Mouse (Mus musculus): Measurements from ENCODE around the gene Dusp14. TPM values are rescaled to one million over a fixed set of nuclear protein-coding genes. Genes with fewer than 3 reads are reported as not detected.

Dusp14 gene
- polyA plus RNA-seq, 1 experiment from 2014 or later = 16.0 TPM

DNA sequence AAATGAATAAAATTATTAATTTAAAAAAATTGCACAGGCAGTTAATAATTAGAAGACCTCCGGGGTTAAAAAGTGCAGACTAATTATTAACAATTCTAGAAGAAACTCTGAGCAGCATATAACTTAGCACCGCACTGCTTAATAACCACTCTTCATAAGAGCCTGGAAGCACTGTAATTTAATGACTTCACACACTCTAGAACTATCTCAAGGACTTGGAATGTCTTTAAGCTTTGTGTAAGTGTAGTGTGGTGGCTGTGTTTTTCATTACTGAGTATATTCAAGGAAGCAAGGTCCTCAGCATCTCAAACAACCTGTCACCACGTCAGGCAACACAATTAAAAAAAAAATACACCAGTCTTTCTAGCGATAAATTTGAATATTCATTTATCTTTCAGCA lies 26.0 kb upstream of the Dusp14 start:
- H3K9ac ChIP-seq (ENCODE audit: low read length) = no peak overlapping the region
- H3K27me3 ChIP-seq (replicated peaks; ENCODE audit: control insufficient read depth, insufficient read depth, low read length) = no peaks in the 10 kb centered on the region
- H3K4me1 ChIP-seq (replicated peaks; ENCODE audit: control insufficient read depth, insufficient read depth, low read length) = no peaks in the 10 kb centered on the region
- WGBS = 82% methylated on average over 4 of the region's 4 CpGs
- ATAC-seq (replicated peaks; ENCODE audit: low FRiP score, low TSS enrichment, low read depth) (no peak), DNase-seq (ENCODE audit: low spot score) (no peak)
- no peak overlapping the region for H3K27ac ChIP-seq (ENCODE audit: low read depth)
- H3K4me3 ChIP-seq (ENCODE audit: low read depth, low read length) = no peak overlapping the region
- peaks cover 72% of the 10 kb centered on the region for H3K36me3 ChIP-seq (ENCODE audit: control insufficient read depth, insufficient read depth, low read length)
- H3K4me2 ChIP-seq (ENCODE audit: low read length) = no peak overlapping the region
- no peaks in the 10 kb centered on the region for H3K9me3 ChIP-seq (ENCODE audit: control insufficient read depth, low read length)

DNA sequence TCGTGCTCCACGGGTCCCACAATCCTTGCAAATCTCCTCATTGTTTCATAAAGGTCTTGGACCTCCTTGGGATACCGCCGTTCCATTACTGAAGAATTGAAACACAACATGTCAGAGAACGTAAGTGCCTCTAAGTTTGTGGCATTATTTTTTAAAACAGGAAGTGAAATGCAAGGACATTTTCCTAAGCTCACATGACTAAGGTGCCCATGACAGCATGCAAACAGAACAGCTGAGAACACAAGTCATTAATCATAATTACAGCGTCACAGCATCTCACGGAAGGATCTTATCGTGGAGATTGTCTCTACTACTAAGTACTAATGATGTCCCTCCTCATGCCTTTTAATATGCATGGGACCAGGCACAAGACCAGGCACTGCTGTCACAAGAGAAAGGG lies 21.5 kb upstream of the Dusp14 start:
- no peak overlapping the region for H3K4me3 ChIP-seq (ENCODE audit: low read depth, low read length)
- peaks cover 82% of the 10 kb centered on the region for H3K36me3 ChIP-seq (ENCODE audit: control insufficient read depth, insufficient read depth, low read length)
- H3K9me3 ChIP-seq (ENCODE audit: control insufficient read depth, low read length) = no peaks in the 10 kb centered on the region
- ATAC-seq (replicated peaks; ENCODE audit: low FRiP score, low TSS enrichment, low read depth) (no peak), DNase-seq (ENCODE audit: low spot score) (no peak)
- WGBS = 90% methylated on average over 8 of the region's 8 CpGs
- no peaks in the 10 kb centered on the region for H3K27me3 ChIP-seq (replicated peaks; ENCODE audit: control insufficient read depth, insufficient read depth, low read length)
- H3K9ac ChIP-seq (ENCODE audit: low read length) = no peak overlapping the region
- H3K4me2 ChIP-seq (ENCODE audit: low read length) = no peak overlapping the region
- no peaks in the 10 kb centered on the region for H3K4me1 ChIP-seq (replicated peaks; ENCODE audit: control insufficient read depth, insufficient read depth, low read length)
- no peak overlapping the region for H3K27ac ChIP-seq (ENCODE audit: low read depth)

DNA sequence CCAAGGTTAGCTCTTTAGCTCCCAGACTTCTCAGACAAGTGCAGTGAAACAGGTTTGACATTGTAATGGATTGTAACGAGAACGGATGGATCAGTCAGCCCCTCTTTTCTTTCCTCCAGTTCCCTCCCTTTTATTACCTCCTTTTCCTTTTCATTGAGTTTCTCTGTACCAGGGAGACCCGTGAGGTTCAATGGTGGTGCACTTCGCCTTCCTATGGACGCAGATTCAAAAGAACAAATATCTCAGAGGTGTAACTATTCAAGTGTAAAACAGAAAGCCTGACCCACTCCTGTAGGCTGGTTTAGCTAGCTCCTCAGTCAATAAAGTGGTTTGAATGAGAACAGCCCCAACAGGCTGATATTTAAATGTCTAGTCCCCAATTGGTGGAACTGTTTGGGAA lies 12.8 kb upstream of the Dusp14 start:
- Histone ChIP-seq H3K27me3 (replicated peaks; ENCODE audit: control insufficient read depth, insufficient read depth, low read length) (no peaks in the 10 kb centered on the region), H3K27ac (ENCODE audit: low read depth) (no peak overlapping the region), H3K4me2 (ENCODE audit: low read length) (no peak overlapping the region), H3K4me3 (ENCODE audit: low read depth, low read length) (no peak overlapping the region), H3K9me3 (ENCODE audit: control insufficient read depth, low read length) (no peaks in the 10 kb centered on the region), H3K4me1 (replicated peaks; ENCODE audit: control insufficient read depth, insufficient read depth, low read length) (no peaks in the 10 kb centered on the region), H3K9ac (ENCODE audit: low read length) (no peak overlapping the region), H3K36me3 (ENCODE audit: control insufficient read depth, insufficient read depth, low read length) (peaks cover 61% of the 10 kb centered on the region)
- DNase-seq (ENCODE audit: low spot score) (no peak), ATAC-seq (replicated peaks; ENCODE audit: low FRiP score, low TSS enrichment, low read depth) (no peak)
- 94% methylated on average over 5 of the region's 5 CpGs for WGBS

DNA sequence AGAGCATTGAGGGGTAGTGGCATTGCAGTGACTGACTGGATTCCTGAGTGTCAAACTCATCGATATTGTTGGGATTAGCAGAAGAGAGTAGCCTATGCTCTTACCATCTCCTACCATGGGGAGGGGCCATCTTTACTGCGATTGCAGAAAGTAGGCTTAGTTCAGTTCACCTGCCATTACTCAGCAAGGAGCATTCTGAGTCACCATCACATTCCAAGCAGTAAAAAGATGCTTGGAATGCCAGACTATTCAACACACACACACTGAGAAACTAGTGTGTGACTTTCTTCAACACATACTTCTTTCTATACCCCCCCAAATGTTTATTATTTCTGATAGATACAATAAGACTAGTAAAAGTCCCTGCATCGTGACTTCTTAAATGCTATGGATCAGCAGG lies 11.3 kb upstream of the Dusp14 start:
- no peaks in the 10 kb centered on the region for H3K4me1 ChIP-seq (replicated peaks; ENCODE audit: control insufficient read depth, insufficient read depth, low read length)
- H3K4me2 ChIP-seq (ENCODE audit: low read length) = no peak overlapping the region
- DNase-seq (ENCODE audit: low spot score) (no peak), ATAC-seq (replicated peaks; ENCODE audit: low FRiP score, low TSS enrichment, low read depth) (no peak)
- no peaks in the 10 kb centered on the region for H3K9me3 ChIP-seq (ENCODE audit: control insufficient read depth, low read length)
- no peak overlapping the region for H3K27ac ChIP-seq (ENCODE audit: low read depth)
- peaks cover 46% of the 10 kb centered on the region for H3K36me3 ChIP-seq (ENCODE audit: control insufficient read depth, insufficient read depth, low read length)
- no peaks in the 10 kb centered on the region for H3K27me3 ChIP-seq (replicated peaks; ENCODE audit: control insufficient read depth, insufficient read depth, low read length)
- WGBS = 82% methylated on average over 3 of the region's 3 CpGs
- H3K9ac ChIP-seq (ENCODE audit: low read length) = no peak overlapping the region
- H3K4me3 ChIP-seq (ENCODE audit: low read depth, low read length) = no peak overlapping the region

DNA sequence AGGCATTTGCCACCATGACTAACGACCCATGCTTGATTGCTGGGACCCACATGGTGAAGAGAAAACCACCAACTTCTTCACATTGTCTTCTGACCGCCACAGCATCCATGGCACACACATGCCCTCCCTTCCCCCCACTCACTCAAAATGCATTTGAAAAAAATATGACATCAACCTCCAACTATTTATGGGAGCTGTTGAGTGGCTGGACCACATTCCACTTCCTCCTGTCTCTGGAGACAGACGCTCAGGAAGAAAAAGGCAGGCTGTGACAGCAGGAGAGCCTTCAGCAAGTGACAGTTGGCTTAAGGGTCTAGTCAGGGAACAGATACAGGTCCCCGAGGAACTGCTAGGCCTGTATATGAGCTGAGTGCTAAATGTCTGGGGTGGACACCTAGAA lies 10.8 kb upstream of the Dusp14 start:
- Histone ChIP-seq H3K9ac (ENCODE audit: low read length) (no peak overlapping the region), H3K36me3 (ENCODE audit: control insufficient read depth, insufficient read depth, low read length) (peaks cover 41% of the 10 kb centered on the region), H3K4me2 (ENCODE audit: low read length) (no peak overlapping the region), H3K27ac (ENCODE audit: low read depth) (no peak overlapping the region), H3K4me1 (replicated peaks; ENCODE audit: control insufficient read depth, insufficient read depth, low read length) (no peaks in the 10 kb centered on the region), H3K27me3 (replicated peaks; ENCODE audit: control insufficient read depth, insufficient read depth, low read length) (no peaks in the 10 kb centered on the region), H3K4me3 (ENCODE audit: low read depth, low read length) (no peak overlapping the region), H3K9me3 (ENCODE audit: control insufficient read depth, low read length) (no peaks in the 10 kb centered on the region)
- no peak for DNase-seq (ENCODE audit: low spot score)
- WGBS = 77% methylated on average over 4 of the region's 4 CpGs
- ATAC-seq (replicated peaks; ENCODE audit: low FRiP score, low TSS enrichment, low read depth) = 0 out of 2 replicates have a peak, but pooled peaks have one; percentile 15

DNA sequence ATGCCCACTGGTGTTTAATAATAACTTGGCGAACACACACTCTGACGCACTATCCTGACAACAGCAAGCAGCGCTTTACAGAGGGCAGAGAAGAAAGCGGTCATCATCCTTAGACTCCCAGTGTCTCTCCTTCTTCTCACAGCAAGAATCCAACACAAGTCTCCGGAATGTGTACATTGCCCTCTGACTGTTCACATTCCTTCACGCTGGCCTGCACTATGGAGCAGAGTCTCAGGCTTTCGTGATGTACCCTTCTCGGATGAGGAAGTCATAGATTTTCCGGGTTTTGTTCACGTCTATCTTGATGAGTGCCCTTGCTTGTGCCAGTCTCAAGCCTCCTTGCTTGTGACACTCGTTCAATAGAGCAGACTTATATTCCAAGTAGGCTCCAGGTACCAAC lies 10.3 kb upstream of the Dusp14 start:
- H3K4me2 ChIP-seq (ENCODE audit: low read length) = no peak overlapping the region
- H3K36me3 ChIP-seq (ENCODE audit: control insufficient read depth, insufficient read depth, low read length) = peaks cover 39% of the 10 kb centered on the region
- ATAC-seq (replicated peaks; ENCODE audit: low FRiP score, low TSS enrichment, low read depth) (no peak), DNase-seq (ENCODE audit: low spot score) (no peak)
- H3K4me3 ChIP-seq (ENCODE audit: low read depth, low read length) = no peak overlapping the region
- 88% methylated on average over 11 of the region's 11 CpGs for WGBS
- no peaks in the 10 kb centered on the region for H3K27me3 ChIP-seq (replicated peaks; ENCODE audit: control insufficient read depth, insufficient read depth, low read length)
- H3K9ac ChIP-seq (ENCODE audit: low read length) = no peak overlapping the region
- no peaks in the 10 kb centered on the region for H3K4me1 ChIP-seq (replicated peaks; ENCODE audit: control insufficient read depth, insufficient read depth, low read length)
- H3K27ac ChIP-seq (ENCODE audit: low read depth) = no peak overlapping the region
- no peaks in the 10 kb centered on the region for H3K9me3 ChIP-seq (ENCODE audit: control insufficient read depth, low read length)

DNA sequence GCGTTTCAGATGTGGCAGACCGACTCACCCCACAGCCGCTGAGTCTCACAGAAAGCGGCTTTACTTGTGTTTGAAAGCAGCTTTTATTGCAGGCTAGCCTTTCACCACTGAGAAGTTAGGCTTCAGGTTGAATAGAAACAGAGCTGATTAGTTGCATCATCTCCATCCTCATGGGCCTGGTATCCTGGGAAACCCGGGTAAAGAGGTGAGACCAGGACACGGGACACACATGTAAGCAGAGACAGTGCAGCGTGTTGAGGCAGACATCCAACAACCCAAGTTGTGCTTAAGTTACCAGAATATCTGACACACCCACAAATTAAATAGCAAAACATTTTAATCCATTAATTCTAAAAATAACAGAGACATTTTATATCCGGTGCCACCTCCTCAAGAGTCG lies 9.5 kb upstream of the Dusp14 start:
- WGBS = 92% methylated on average over 9 of the region's 9 CpGs
- H3K4me3 ChIP-seq (ENCODE audit: low read depth, low read length) = no peak overlapping the region

DNA sequence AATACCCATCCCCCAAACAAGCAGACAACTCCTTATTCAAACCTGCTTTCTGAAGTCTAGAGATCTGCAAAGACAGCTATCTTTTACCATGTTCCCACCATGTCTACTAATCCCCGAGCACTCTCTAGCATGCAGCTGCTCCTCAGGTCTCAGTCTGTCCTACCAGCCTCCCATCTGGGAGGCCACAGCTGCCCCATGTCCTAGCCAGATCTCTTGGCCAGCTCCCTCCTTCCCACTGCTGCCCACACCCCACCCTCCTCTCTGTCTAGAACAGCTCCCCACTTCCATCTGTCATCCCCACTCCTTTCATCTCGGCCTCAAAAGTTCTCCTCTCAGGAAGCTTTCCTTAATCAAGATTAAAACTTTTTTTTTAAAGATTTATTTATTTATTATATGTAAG lies 7.9 kb upstream of the Dusp14 start:
- Histone ChIP-seq H3K4me3 (ENCODE audit: low read depth, low read length) (no peak overlapping the region), H3K9me3 (ENCODE audit: control insufficient read depth, low read length) (no peaks in the 10 kb centered on the region), H3K9ac (ENCODE audit: low read length) (no peak overlapping the region), H3K27me3 (replicated peaks; ENCODE audit: control insufficient read depth, insufficient read depth, low read length) (no peaks in the 10 kb centered on the region), H3K36me3 (ENCODE audit: control insufficient read depth, insufficient read depth, low read length) (peaks cover 23% of the 10 kb centered on the region), H3K4me1 (replicated peaks; ENCODE audit: control insufficient read depth, insufficient read depth, low read length) (peaks cover 10% of the 10 kb centered on the region; the same call in 1 of the 2 replicates), H3K27ac (ENCODE audit: low read depth) (no peak overlapping the region), H3K4me2 (ENCODE audit: low read length) (no peak overlapping the region)
- ATAC-seq (replicated peaks; ENCODE audit: low FRiP score, low TSS enrichment, low read depth) (no peak), DNase-seq (ENCODE audit: low spot score) (no peak)
- WGBS = 67% methylated on average over 2 of the region's 2 CpGs

More for the DNA sequence above, 9.5 kb upstream of the Dusp14 start:
- ATAC-seq (replicated peaks; ENCODE audit: low FRiP score, low TSS enrichment, low read depth) (no peak), DNase-seq (ENCODE audit: low spot score) (no peak)
- 0 out of 2 replicates have a peak, but pooled peaks cover 2% of the 10 kb centered on the region for H3K4me1 ChIP-seq (replicated peaks; ENCODE audit: control insufficient read depth, insufficient read depth, low read length)
- H3K27me3 ChIP-seq (replicated peaks; ENCODE audit: control insufficient read depth, insufficient read depth, low read length) = no peaks in the 10 kb centered on the region
- H3K4me2 ChIP-seq (ENCODE audit: low read length) = no peak overlapping the region
- H3K36me3 ChIP-seq (ENCODE audit: control insufficient read depth, insufficient read depth, low read length) = peaks cover 32% of the 10 kb centered on the region
- H3K9ac ChIP-seq (ENCODE audit: low read length) = no peak overlapping the region
- H3K9me3 ChIP-seq (ENCODE audit: control insufficient read depth, low read length) = no peaks in the 10 kb centered on the region
- no peak overlapping the region for H3K27ac ChIP-seq (ENCODE audit: low read depth)

DNA sequence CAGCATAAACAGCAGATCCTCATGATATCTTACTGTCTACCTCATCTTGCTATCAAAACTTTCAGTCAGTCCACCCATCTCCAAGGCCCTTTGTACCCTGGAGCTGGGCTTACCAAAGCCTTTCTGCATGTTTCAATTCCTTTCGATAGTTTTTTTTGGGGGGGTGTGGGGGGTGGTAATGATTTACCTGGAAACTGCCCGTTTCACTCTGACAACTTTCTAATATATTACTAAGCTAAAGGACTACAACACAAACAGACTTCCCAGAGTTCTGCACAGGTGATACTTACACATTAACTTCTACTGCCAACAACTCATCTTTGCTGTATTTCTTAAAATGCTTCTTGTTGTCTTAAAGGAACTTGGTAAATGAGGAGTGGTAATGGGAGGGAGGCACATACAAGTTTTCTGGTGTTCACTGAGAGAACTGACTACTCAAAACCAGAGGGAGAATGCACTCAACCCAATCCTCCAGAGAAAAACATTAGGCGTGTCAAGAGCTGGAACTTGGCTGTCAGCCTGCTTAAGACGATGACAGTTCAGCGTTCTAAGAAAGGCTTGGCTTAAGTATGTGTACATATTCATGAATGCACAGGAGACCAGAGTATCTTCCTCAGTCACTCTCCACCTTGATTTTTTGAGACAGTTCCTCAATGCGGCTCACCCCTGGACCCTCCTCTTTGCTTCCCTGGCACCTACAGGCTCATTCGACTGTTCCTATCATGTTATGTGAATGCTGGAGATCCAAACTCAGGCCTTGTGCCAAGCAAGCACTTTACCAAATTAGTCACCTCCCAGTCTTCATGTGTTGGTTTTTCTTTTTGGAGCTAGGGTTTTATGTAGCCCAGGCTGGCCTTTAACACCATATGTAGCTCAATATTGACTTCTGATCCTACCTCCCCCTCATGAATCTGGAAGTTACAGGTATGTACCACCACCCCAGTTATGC lies 5.0 kb upstream of the Dusp14 start:
- H3K4me3 ChIP-seq (ENCODE audit: low read depth, low read length) = no peak overlapping the region
- H3K27ac ChIP-seq (ENCODE audit: low read depth) = no peak overlapping the region
- H3K36me3 ChIP-seq (ENCODE audit: control insufficient read depth, insufficient read depth, low read length) = peaks cover 10% of the 10 kb centered on the region
- H3K4me1 ChIP-seq (replicated peaks; ENCODE audit: control insufficient read depth, insufficient read depth, low read length) = peaks cover 10% of the 10 kb centered on the region; the same call in 1 of the 2 replicates
- ATAC-seq (replicated peaks; ENCODE audit: low FRiP score, low TSS enrichment, low read depth) = no peak
- H3K9ac ChIP-seq (ENCODE audit: low read length) = no peak overlapping the region
- WGBS = 70% methylated on average over 7 of the region's 7 CpGs
- H3K9me3 ChIP-seq (ENCODE audit: control insufficient read depth, low read length) = no peaks in the 10 kb centered on the region
- DNase-seq (ENCODE audit: low spot score) = no peak
- H3K4me2 ChIP-seq (ENCODE audit: low read length) = no peak overlapping the region
- peaks cover 4% of the 10 kb centered on the region for H3K27me3 ChIP-seq (replicated peaks; ENCODE audit: control insufficient read depth, insufficient read depth, low read length)
